Mouse (Mus musculus) kidney, postnatal 0 days (tissue): ENCODE measurements around the gene Mlxip. TPM values are rescaled to one million over a fixed set of nuclear protein-coding genes. Genes with fewer than 3 reads are reported as not detected.
A peak's percentile ranks its signal among the peaks of the same experiment; 100 is the strongest.

Source experiments
- ATAC-seq: fragments of 200-750 bp; cut with Nextera tagmentation; replicated peaks from 2 replicates; pipeline ENCODE4 v1.8.0; 2017; ENCODE audit warnings: low read depth, moderate number of reproducible peaks, moderate TSS enrichment, moderate library complexity; ENCODE audit not compliant: low FRiP score
- DNase-seq: peaks from one replicate; pipeline ENCODE4 v3.0.0-alpha.2; 2016; ENCODE audit warnings: low spot score
- H3K27ac ChIP-seq: fragments of 300-500 bp; sonication (generic); 2 replicates; pipeline ENCODE4 v1.5.1; 2014; ENCODE audit warnings: mild to moderate bottlenecking
- H3K27me3 ChIP-seq: fragments of 300-500 bp; sonication (generic); 2 replicates; pipeline ENCODE4 v1.6.1; 2014; ENCODE audit warnings: low read length, mixed read lengths; ENCODE audit not compliant: insufficient read depth
- H3K36me3 ChIP-seq: fragments of 300-500 bp; sonication (generic); 2 replicates; pipeline ENCODE4 v1.6.1; 2014; ENCODE audit warnings: low read length, mixed read lengths; ENCODE audit not compliant: insufficient read depth
- H3K4me1 ChIP-seq: fragments of 300-500 bp; sonication (generic); replicated peaks from 2 replicates; pipeline ENCODE4 v1.6.1; 2014; ENCODE audit warnings: antibody characterized with exemption, low read length, mixed read lengths; ENCODE audit not compliant: insufficient read depth
- H3K4me2 ChIP-seq: fragments of 300-500 bp; sonication (generic); 2 replicates; pipeline ENCODE4 v1.6.1; 2014; ENCODE audit warnings: mild to moderate bottlenecking, low read length, moderate library complexity, mixed read lengths
- H3K4me3 ChIP-seq: fragments of 300-500 bp; sonication (generic); replicated peaks from 2 replicates; pipeline ENCODE4 v1.5.1; 2014; ENCODE audit warnings: low read depth, low read length
- H3K9ac ChIP-seq: fragments of 300-500 bp; sonication (generic); 2 replicates; pipeline ENCODE4 v1.6.1; 2014; ENCODE audit warnings: low read depth, low read length
- H3K9me3 ChIP-seq: fragments of 300-500 bp; sonication (generic); replicated peaks from 2 replicates; pipeline ENCODE4 v1.6.1; 2016; ENCODE audit warnings: low read length, inconsistent platforms, mixed read lengths
- CTCF ChIP-seq: IDR thresholded peaks from 2 replicates; pipeline ENCODE4 v1.5.1; 2016; ENCODE audit warnings: antibody characterized with exemption, low read depth, mild to moderate bottlenecking, moderate library complexity
- WGBS: fragments of 180-500 bp; shearing (Covaris S2); extraction: QIAGEN DNeasy Blood & Tissue Kit; methylation state at CpG from one replicate; pipeline ENCODE4 v1.1.7; 2014; 5-methylcytosine and 5-hydroxymethylcytosine counted together
- polyA plus RNA-seq: library from polyadenylated mRNA; unstranded; fragments of >200 nt; fragmentation: Nextera tagmentation; extraction: Ambion mirVana; gene quantifications from 2 replicates; pipeline ENCODE4 v1.2.1, GENCODE M21; 2015

Mlxip gene
- polyA plus RNA-seq, 1 experiment from 2014 or later, result 14.9 TPM

DNA sequence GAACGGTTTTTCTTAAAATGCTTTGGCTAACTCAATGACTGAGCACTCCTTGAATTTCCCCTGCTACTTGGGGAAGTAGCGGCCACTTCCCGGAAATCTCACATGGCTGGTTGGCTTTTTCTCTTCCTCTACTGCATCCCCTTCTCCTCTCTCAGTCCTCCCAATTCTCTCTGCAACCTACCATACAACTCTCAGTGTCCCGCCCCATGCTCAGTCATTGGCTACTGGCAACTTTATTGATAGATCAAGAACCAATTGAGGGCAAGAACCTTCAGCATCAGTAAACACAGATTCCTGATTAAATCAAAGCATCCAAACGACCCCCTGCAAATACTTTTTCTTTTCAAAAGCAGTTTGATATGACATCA is 3.2 kb upstream of the Mlxip start:
- no peak overlapping the region for H3K27ac ChIP-seq
- no peak for ATAC-seq
- WGBS, result 9% methylated on average over 5 of the region's 5 CpGs
- no peaks in the 10 kb centered on the region for H3K9me3 ChIP-seq
- peaks cover 8% of the 10 kb centered on the region for H3K4me1 ChIP-seq
- peak overlapping the region; percentile 46 for H3K4me2 ChIP-seq
- H3K4me3 ChIP-seq, result peak overlapping the region; percentile 16; the same call in 1 of the 2 replicates
- H3K9ac ChIP-seq, result peak overlapping the region; percentile 19; the same call in 1 of the 2 replicates
- DNase-seq, result peak; percentile 78
- no peaks in the 10 kb centered on the region for H3K36me3 ChIP-seq
- TF ChIP-seq CTCF, result no peak
- H3K27me3 ChIP-seq, result no peaks in the 10 kb centered on the region

DNA sequence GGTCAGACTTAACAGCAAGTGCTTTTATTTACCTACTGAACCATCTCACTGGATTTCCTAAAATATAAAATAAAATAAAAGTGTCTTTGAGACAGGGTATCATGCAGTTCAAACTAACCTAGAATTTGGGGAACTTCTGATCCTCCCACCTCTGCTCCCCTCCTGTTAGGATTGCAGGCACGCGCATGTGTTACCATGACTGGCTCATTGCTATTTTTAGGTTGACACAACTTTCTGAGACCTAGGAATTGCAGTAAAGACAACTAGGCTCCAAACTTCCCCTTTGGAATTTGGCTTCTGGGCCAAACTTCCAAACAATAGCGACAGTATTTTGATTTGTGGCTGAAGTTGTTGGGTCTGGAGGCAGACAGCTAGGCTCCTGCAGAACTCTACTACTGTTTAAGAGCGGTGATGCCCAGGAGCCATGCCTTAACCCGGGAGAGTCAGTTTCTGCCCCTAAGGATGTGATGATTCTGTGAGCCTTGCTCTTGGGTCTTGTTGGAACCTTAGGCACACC is 754 bp upstream of the Mlxip start:
- TF ChIP-seq CTCF, result no peak
- Histone ChIP-seq H3K4me3 (peak overlapping the region; percentile 80), H3K27ac (peak overlapping the region; percentile 83), H3K9me3 (no peaks in the 10 kb centered on the region), H3K27me3 (no peaks in the 10 kb centered on the region), H3K36me3 (no peaks in the 10 kb centered on the region), H3K4me2 (peak overlapping the region; percentile 77), H3K9ac (peak overlapping the region; percentile 88; the same call in 1 of the 2 replicates), H3K4me1 (peaks cover 24% of the 10 kb centered on the region)
- ATAC-seq (0 out of 2 replicates have a peak, but pooled peaks have one; percentile 24), DNase-seq (peak; percentile 45)
- WGBS, result 12% methylated on average over 5 of the region's 5 CpGs

DNA sequence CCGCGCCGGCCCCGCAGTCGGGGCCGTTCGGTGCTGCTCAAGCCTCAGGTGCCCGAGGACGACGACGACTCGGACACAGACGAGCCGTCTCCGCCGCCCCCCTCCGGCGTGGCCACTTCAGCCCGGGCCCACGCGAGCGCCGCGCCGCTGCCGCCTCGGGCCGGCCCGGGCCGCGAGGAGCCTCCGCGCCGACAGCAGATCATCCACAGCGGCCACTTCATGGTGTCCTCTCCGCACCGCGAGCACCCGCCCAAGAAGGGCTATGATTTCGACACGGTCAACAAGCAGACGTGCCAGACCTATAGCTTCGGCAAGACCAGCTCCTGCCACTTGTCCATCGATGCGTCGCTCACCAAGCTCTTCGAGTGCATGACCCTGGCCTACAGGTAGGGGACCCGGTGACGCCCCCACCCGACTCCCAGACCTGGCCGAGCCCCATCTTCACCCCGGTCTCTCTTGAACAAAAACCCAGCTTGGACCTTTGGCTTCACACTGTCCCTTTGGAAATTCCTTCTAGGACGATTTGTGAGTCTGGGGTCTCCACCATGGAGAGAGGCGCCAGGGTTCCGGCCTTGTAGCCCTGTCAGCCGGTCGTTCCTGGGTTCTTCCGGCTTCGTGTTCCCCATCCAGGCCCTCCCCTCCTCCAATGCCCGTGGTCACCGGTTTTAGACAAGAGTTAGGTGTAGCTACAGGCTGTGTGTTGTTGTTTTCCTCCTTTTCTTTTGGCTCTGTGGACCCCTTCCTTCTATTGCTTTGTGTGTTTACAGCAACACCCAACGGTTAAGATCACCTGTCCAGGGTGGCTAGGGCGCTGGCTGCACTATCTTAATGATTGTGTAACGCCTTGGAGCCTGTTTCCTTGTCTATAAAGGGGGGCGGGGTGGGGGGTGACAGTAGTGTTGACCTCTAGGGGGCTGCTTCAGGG is 621 bp downstream of the Mlxip start:
- peak overlapping the region; percentile 88 for H3K9ac ChIP-seq
- no peaks in the 10 kb centered on the region for H3K36me3 ChIP-seq
- H3K4me2 ChIP-seq, result peak overlapping the region; percentile 77
- TF ChIP-seq CTCF, result 0 out of 2 replicates have a peak, but pooled peaks have one; percentile 2
- peak; percentile 29 for DNase-seq
- ATAC-seq, result peak; percentile 35
- H3K4me3 ChIP-seq, result peak overlapping the region; percentile 80
- H3K9me3 ChIP-seq, result no peaks in the 10 kb centered on the region
- peaks cover 24% of the 10 kb centered on the region for H3K4me1 ChIP-seq
- H3K27ac ChIP-seq, result peak overlapping the region; percentile 83
- under 1% methylated on average over 50 of the region's 65 CpGs for WGBS
- H3K27me3 ChIP-seq, result no peaks in the 10 kb centered on the region

DNA sequence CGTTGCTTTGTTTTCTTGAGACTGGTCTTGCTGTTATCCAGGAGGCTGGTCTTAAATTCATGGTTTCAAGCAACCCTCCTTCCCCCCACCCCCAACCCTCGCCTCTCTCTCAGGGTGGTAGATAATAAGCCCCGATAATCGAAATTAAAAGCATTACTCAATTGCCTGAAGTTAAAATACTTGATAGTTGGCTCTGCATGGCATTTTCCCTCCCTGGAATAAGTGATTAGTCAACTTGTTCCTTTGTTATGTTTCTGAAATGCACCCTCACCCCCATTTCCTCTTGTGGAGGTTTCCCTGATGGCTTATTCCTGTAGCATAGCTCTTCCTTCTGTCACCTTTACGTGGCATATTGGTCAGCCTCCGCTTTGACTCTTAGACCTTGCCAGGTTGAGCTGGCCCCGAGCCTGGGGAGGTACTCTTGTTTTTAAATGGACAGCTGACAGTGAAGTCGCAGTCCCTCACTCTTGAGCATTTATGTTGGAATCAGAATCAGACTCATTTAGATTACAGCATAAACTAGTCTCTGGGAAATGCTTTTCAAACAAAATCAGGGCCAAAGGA is 2.4 kb downstream of the Mlxip start:
- H3K27me3 ChIP-seq, result no peaks in the 10 kb centered on the region
- peak overlapping the region; percentile 77 for H3K4me2 ChIP-seq
- ATAC-seq, result no peak
- 41% methylated on average over 8 of the region's 8 CpGs for WGBS
- H3K36me3 ChIP-seq, result no peaks in the 10 kb centered on the region
- TF ChIP-seq CTCF, result no peak
- H3K9ac ChIP-seq, result no peak overlapping the region
- H3K4me1 ChIP-seq, result peaks cover 16% of the 10 kb centered on the region; the same call in 1 of the 2 replicates
- no peak for DNase-seq
- H3K9me3 ChIP-seq, result no peaks in the 10 kb centered on the region
- H3K27ac ChIP-seq, result no peak overlapping the region
- H3K4me3 ChIP-seq, result 0 out of 2 replicates have a peak overlapping the region, but pooled peaks have one; percentile 13

DNA sequence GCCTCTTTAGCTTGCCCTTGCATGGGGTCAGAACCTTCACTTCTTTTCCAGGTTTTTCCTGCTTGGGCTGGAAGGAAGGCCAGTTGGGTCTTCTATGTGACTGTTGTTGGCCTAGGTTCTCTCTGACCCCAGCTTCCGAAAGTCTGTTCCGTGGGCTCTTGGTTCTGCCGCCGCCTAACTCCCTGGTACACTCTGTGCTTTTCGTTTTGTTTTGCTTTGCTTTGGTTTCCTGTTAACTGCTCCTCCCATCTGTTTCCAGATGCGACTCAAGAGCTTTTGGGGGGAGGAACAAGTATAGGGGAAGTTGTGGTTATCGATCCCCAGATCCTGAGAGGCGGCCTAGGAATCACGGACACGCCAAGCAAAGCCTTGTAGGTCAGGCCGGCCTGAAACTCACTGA is 3.2 kb downstream of the Mlxip start:
- DNase-seq (peak; percentile 35), ATAC-seq (no peak)
- Histone ChIP-seq H3K27me3 (no peaks in the 10 kb centered on the region), H3K4me1 (peaks cover 16% of the 10 kb centered on the region; the same call in 1 of the 2 replicates), H3K9me3 (no peaks in the 10 kb centered on the region), H3K4me2 (peak overlapping the region; percentile 77), H3K9ac (no peak overlapping the region), H3K27ac (0 out of 2 replicates have a peak overlapping the region, but pooled peaks have one; percentile 15), H3K4me3 (peak overlapping the region; percentile 13), H3K36me3 (no peaks in the 10 kb centered on the region)
- TF ChIP-seq CTCF, result no peak
- WGBS, result 52% methylated on average over 11 of the region's 11 CpGs

DNA sequence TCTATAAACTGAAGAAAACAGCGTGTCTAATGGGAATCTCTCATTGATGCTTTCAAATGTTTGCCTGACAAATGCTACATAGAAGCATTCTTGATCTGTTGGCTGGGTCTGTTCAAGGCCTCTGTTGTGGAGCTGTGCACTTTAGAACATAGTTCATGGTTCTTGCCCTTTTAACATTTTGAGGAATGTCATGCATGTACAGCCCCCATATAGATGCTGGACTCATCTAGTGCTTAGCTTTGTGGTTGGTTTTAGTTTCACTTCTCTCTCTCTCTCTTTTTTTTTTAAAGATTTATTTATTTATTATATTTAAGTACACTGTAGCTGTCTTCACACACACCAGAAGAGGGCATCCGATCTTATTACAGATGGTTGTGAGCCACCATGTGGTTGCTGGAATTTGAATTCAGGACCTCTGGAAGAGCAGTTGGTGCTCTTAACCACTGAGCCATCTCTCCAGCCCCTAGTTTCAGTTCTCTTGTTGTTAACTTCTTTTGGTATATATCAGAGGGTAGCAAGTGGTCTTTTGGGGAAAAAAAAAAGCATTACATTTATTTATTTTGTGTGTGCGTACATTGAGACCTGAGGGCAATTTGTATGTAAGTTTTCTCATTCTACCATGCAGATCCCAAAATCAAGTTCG is 4.4 kb downstream of the Mlxip start:
- H3K27me3 ChIP-seq, result no peaks in the 10 kb centered on the region
- no peak for ATAC-seq

More for the DNA sequence above, 4.4 kb downstream of the Mlxip start:
- 86% methylated on average over 4 of the region's 4 CpGs for WGBS
- Histone ChIP-seq H3K4me2 (no peak overlapping the region), H3K9ac (no peak overlapping the region), H3K9me3 (no peaks in the 10 kb centered on the region), H3K27ac (no peak overlapping the region), H3K4me1 (peaks cover 16% of the 10 kb centered on the region; the same call in 1 of the 2 replicates), H3K4me3 (no peak overlapping the region), H3K36me3 (no peaks in the 10 kb centered on the region)
- TF ChIP-seq CTCF, result no peak
- no peak for DNase-seq
